In the genomic region with DNA sequence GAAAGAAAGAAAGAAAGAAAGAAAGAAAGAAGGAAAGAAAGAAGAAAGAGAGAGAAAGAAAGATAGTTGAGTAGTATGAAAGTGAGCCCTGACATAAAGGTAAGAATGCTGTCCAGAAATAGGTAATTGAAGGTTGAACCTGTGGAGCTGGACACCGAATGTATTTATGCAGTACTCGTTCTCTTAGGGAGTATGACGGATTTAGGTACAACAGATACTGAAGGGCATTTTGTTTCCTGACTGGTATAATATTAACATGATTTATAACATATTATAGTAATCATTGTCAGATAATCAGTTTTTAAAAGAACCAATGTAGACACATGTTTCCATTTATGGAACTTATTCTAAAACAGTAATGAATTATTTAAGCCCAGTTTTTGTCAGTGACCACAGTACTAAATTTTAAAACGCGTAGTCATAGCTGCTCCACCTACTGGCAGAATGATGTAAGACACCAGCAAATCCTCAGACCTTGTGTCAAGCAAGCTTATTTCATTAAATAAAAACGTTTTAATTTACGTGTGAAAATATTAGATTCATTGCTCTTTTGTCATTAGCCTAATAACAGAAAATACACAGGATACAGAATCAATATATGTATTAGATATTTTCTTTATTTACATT, we compare ENCODE assay signal across 8 mouse cellular contexts.
DNase-seq lines count a peak whose midpoint lies in the region; ATAC-seq and TF ChIP-seq lines count a peak whose summit lies in the region.

No protein-coding gene starts in this region.

- no peak overlapping the region for H3K4me3 ChIP-seq in forebrain, embryonic 13.5 days
- no peak overlapping the region for H3K4me3 ChIP-seq in forebrain, embryonic 12.5 days (replicated peaks)
- H3K4me3 ChIP-seq in neural tube, embryonic 12.5 days: no peak overlapping the region
- H3K4me3 ChIP-seq in hindbrain, postnatal 0 days (ENCODE audit: low read length): no peak overlapping the region

- TF ChIP-seq CTCF in hindbrain, postnatal 0 days (IDR thresholded peaks at IDR 0.05; ENCODE audit: low read depth): peak; percentile 79

- H3K9ac ChIP-seq in forebrain, embryonic 13.5 days: no peak overlapping the region
- no peak overlapping the region for H3K9ac ChIP-seq in forebrain, embryonic 12.5 days
- no peak overlapping the region for H3K9ac ChIP-seq in neural tube, embryonic 12.5 days
- no peak overlapping the region for H3K9ac ChIP-seq in hindbrain, postnatal 0 days (replicated peaks; ENCODE audit: low read length)

- peak; percentile 51; the same call in 1 of the 2 replicates for ATAC-seq in forebrain, embryonic 13.5 days
- ATAC-seq in forebrain, embryonic 12.5 days (ENCODE audit: low FRiP score): no peak
- 0 out of 2 replicates have a peak, but pooled peaks have one; percentile 48 for ATAC-seq in neural tube, embryonic 12.5 days (ENCODE audit: low FRiP score, low read depth)
- no peak for ATAC-seq in hindbrain, postnatal 0 days
- peak; percentile 88 for ATAC-seq in megakaryocyte progenitor cell, adult 5-6 weeks (replicated peaks; ENCODE audit: poor library complexity)
- ATAC-seq in erythroblast, adult 5-6 weeks (replicated peaks; ENCODE audit: low FRiP score, poor library complexity, severe bottlenecking): no peak

- H3K27me3 ChIP-seq in forebrain, embryonic 13.5 days: no peaks in the 10 kb centered on the region
- H3K27me3 ChIP-seq in forebrain, embryonic 12.5 days: no peaks in the 10 kb centered on the region
- no peaks in the 10 kb centered on the region for H3K27me3 ChIP-seq in neural tube, embryonic 12.5 days (replicated peaks)
- H3K27me3 ChIP-seq in hindbrain, postnatal 0 days (ENCODE audit: insufficient read depth, low read length): no peaks in the 10 kb centered on the region

- H3K9me3 ChIP-seq in forebrain, embryonic 13.5 days (replicated peaks): no peaks in the 10 kb centered on the region
- no peaks in the 10 kb centered on the region for H3K9me3 ChIP-seq in forebrain, embryonic 12.5 days
- H3K9me3 ChIP-seq in neural tube, embryonic 12.5 days: no peaks in the 10 kb centered on the region
- H3K9me3 ChIP-seq in hindbrain, postnatal 0 days (ENCODE audit: low read length): no peaks in the 10 kb centered on the region

- WGBS in forebrain, embryonic 13.5 days: 52% methylated on average over 7 of the region's 7 CpGs
- WGBS in forebrain, embryonic 12.5 days: 51% methylated on average over 7 of the region's 7 CpGs
- 56% methylated on average over 7 of the region's 7 CpGs for WGBS in neural tube, embryonic 12.5 days
- 52% methylated on average over 7 of the region's 7 CpGs for WGBS in hindbrain, postnatal 0 days

- H3K4me2 ChIP-seq in forebrain, embryonic 13.5 days: no peak overlapping the region
- H3K4me2 ChIP-seq in forebrain, embryonic 12.5 days: no peak overlapping the region
- no peak overlapping the region for H3K4me2 ChIP-seq in neural tube, embryonic 12.5 days (replicated peaks)
- H3K4me2 ChIP-seq in hindbrain, postnatal 0 days (ENCODE audit: low read depth, low read length): no peak overlapping the region

- no peak for DNase-seq in neural tube, embryonic 10.5 days (ENCODE audit: extremely low spot score, low spot score)
- DNase-seq in cerebellum, postnatal 4 days (ENCODE audit: low spot score in 2 of 2): peak; percentile 30 to 44
- peak; percentile 79 for DNase-seq in hindbrain, postnatal 0 days (ENCODE audit: low spot score)

- H3K36me3 ChIP-seq in forebrain, embryonic 13.5 days (ENCODE audit: poor library complexity, severe bottlenecking): no peaks in the 10 kb centered on the region
- H3K36me3 ChIP-seq in forebrain, embryonic 12.5 days (replicated peaks): no peaks in the 10 kb centered on the region
- H3K36me3 ChIP-seq in neural tube, embryonic 12.5 days: no peaks in the 10 kb centered on the region
- H3K36me3 ChIP-seq in hindbrain, postnatal 0 days (ENCODE audit: insufficient read depth, low read length): no peaks in the 10 kb centered on the region

- no peak overlapping the region for H3K27ac ChIP-seq in forebrain, embryonic 13.5 days
- H3K27ac ChIP-seq in forebrain, embryonic 12.5 days: no peak overlapping the region
- H3K27ac ChIP-seq in neural tube, embryonic 12.5 days: no peak overlapping the region
- no peak overlapping the region for H3K27ac ChIP-seq in hindbrain, postnatal 0 days

- no peaks in the 10 kb centered on the region for H3K4me1 ChIP-seq in forebrain, embryonic 13.5 days
- H3K4me1 ChIP-seq in forebrain, embryonic 12.5 days: no peaks in the 10 kb centered on the region
- H3K4me1 ChIP-seq in neural tube, embryonic 12.5 days: no peaks in the 10 kb centered on the region
- H3K4me1 ChIP-seq in hindbrain, postnatal 0 days (ENCODE audit: insufficient read depth, low read length): no peaks in the 10 kb centered on the region

Comparison
In these comparisons a context has a peak if more than half of its experiments do, and no peak if none do; other contexts are left out.
1. ATAC-seq: peak in forebrain, embryonic 13.5 days (single experiment), neural tube, embryonic 12.5 days (single experiment) and megakaryocyte progenitor cell, adult 5-6 weeks (single experiment); none in forebrain, embryonic 12.5 days (single experiment), hindbrain, postnatal 0 days (single experiment) and erythroblast, adult 5-6 weeks (single experiment).